Mouse (Mus musculus): ENCODE data around the gene Gucy2d. TPM values are rescaled to one million over a fixed set of nuclear protein-coding genes. Genes with fewer than 3 reads are reported as not detected.

Gucy2d gene
- total RNA-seq, 4 experiments from 2014 or later = not detected

DNA sequence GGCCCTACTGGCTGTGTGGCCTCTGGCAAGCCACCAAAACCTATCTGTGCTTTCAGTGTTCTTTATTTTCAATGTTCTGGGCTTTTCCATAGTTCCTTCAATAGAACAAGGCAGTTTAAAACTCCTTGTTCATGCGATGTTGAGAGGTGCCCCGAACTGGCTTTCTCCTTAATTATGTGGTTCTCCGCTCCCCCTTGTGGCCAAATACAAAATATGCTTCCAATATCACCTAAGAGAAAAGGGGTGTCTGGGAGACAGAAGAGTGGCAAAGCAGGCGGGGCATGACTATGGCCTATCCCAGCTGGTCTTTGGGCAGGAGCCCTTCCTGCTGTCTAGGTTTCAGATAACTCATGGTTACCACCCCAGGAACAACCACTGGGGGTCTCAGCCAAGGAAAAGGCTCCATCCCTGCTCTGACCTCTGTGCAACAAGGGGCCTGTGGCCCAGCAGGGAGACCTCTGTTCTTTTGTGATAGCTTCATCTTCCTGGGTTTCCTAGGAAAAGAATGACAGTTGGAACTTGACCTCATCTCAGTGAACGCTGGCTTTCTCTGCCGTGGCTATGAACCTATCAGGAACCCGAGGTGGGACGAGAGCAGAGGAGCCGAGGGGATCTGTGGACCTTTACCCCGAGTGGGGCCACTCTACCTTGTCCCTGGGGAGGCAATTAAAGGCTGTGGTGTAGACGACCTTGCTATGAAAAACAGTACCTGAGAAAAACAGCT, 7.5 kb downstream of the Gucy2d start:
- no peak for DNase-seq

DNA sequence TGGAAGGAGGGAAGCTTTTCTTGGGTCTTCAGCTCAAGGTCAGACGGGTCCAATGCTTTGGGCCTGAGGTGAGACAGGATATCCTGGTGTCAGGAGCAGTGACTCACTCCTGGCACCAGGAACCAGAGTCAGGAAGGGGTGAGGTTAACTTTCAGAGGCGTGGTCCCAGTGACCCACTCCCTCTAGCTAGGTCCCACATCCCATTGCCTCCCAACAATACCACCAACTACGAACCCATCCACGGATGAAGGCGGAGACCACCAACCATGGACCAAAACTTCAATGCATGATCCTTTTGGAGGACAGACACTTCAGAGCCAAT, 8.1 kb downstream of the Gucy2d start:
- DNase-seq = no peak

DNA sequence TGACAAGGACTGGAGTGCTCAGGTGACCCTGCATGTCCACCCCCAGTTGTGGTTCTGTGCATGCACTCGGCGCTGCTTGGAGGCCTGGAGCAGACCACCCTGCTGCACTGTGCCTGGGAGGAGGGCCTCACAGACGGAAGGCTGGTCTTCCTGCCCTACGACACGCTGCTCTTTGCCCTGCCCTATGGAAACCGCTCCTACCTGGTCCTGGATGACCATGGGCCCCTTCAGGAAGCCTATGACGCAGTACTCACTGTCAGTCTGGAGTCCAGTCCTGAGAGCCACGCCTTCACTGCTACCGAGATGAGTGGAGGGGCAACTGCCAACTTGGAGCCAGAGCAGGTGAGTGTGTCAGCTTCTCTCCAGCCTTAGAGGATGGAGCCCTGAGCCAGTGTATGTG, 9.5 kb downstream of the Gucy2d start:
- no peak for DNase-seq

DNA sequence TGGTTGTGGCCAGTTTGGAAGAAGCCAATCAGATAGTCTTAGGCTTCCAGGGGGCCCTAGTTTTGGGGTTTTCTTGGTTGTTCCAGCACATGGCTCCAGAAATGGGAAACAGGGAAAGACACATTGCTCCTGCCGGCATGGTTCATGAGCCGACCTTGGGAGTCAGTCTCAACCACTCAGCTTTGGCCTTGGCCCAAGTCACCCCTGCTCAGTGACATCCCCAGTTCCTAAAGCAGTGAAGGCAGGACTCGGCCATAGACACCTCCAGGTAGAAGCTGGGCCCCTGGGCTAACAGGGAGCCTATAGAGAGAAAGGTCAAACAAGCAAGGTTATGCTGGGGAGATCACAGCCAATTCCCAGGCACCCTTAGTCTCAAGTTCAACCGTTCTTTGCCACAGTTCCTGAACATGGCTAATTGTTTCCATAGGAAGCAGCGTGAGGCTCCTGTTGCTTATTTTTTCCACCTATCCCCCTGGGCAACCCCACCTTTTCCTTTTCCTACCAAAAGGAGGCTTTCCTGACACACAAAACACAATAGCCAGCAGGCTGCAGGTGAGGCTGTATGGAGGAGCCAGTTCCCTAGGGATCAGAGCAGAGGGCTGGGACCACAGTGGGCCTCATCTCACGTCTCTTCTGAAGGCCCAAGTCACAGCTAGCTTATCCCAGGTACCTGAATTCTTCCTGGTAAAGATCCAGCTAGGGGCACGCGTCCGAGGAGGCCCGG, 14.3 kb downstream of the Gucy2d start:
- DNase-seq = no peak

DNA sequence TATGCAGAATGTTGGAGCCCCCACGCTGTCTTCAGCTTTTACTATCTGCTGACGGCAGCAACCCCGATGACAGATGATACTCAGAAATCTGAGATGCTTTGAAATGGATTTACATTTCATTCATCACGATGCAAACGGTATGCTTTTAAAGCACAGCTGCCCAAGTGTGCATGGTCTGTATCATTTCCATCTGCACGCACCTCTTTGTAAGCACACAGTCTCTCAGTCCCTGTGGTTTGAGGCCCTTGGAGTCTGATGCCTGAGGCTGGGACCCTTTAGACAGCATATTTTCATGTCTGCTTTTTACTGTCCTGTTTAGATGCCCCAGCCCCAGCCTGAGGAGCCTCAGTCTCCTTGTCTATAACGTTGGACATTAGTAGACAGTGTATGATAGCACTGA, 20.1 kb downstream of the Gucy2d start:
- DNase-seq = no peak

DNA sequence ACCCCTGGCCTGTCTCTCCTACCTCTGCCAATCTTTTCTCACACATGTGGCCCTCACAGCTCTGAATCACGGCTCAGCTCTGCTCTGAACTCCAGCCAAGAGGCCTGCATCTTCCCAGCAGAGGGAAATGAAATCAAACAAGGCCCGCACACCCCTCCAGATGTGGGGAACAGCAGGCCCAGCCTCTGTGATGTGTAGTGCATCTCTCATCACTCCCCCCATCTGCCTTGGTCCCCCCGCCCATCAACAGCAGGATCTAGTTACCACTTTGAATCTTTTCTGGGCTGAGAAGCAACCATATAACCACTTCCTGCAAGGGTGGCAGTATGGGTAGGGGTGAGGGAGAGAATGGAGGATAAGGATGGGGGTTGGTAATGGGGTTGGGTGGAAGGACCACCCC, 28.9 kb downstream of the Gucy2d start:
- no peak for DNase-seq

DNA sequence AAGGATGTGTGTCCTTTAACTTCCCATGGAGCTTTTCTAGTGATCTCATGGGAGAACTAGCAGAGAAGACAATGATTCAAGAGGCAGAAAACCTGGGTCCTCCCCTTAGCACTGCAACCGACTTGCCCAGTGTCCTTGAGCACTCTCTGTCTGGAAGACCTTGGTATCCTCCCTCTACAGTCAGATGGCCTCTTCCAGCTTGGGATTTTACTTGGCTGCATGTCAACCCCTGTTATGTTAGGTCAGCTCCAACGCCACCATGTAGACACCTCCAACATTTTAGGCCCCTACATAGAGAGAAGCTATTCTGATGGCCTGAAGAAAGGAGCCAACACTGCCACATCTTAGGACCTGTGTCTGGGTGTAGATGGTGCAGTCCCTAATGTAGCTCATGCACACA, 32.3 kb downstream of the Gucy2d start:
- no peak for DNase-seq

DNA sequence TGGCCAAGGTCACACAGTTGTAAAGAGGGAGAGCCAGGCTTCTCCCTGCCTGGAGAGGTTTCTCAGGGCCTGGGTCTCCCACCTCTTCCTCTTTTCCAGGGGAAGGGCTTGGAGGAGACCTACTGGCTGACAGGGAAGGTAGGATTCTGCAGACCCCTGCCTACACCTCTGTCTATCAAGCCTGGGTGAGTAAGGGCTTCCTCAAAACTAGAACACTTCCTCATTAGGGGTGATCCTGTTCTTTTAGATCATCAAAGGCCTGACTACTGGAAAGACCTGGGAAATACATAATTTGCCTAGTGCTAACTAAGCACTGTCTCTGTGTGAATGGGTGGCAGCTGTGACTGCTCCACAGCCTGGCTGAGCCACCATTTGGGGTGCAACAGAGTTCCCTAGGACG, 34.3 kb downstream of the Gucy2d start:
- DNase-seq = no peak

DNA sequence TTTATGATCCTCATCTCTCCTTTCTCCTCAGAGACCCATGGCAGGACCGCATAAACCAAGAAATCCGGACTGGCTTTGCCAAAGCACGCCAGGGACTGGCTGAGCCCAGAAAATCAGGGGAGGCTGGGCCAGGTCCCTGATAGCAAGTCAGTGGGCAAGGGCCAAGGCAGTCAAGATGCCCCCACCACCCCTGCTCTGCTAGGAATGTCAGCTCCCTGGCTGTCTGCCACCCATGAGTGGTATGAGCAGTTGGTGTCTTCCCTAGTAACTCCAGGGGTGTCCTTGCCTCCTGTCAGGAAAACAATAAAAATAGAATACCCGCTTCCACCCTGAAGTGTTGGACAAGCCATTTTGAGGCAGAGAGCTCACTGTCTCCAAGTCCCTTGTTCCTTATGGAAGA, 36.9 kb downstream of the Gucy2d start:
- no peak for DNase-seq

DNA sequence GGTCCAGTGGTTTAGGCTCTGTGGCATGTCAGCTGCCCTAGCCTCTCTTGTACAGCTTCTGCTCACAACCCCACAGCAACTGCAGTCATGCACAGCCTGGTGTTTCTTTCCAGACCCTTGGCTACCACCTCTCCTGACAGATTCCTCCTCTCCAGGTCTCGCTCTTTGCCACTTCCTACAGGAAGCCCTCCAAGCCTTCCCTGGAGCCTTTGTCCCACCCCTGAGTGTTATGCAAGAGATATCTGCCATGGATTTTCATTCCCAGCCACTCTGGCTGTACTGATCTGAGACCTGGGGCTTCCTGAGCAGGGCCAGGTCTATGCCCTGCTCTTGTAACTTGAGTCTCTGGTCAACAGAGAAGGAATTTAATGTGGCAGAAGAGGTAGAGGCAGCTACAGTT, 40.3 kb downstream of the Gucy2d start:
- no peak for DNase-seq

DNA sequence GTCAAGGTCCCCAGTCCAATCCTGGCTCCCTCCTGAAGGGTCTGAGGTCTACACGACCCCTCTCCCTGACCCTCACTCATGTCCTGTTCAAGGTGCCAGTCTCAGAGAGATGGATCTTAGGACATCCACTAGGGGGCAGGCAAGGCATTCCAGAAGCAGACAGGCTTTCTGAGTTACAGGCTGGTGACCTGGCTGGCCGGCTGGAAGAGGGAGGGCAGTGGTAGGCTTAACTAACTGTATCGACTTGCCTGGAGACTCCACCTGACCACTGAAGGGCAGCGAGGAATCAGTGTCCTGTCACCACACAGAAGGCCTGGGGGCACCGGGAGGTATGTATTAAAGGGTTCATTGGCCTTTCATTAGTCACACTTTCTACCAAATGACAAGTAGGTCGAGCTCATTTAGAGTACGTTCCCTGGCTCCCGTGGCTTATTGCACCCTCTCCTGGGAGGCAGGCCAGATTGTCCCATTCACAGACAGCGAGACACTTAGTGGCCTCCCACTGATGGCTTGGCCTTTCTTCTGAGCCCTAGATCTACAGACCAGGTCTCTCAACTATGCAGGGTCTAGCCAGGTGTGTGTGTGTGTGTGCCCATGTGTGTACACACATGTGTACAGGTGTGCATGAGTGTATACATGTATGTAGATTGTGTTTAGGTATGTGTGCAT, 41.0 kb downstream of the Gucy2d start:
- peak; percentile 72 for DNase-seq

DNA sequence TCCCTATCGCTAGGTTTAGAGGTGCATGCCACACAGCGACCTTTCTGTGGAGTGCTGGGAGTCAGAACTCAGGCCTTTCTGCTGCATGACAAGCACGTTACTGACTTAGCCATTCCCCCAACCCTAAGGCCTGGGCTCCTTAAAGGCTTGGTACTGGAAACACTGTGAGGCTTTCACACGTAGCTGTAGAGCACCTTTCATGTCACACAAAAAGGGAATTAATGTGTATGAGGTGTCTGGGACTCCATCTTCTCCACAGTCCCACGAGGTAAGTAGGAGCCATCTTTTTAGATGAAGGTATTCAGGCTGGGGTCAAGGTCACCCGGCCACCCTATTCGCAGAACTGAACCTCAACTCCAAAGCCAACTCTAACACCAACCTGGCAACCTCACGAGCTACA, 41.6 kb downstream of the Gucy2d start:
- no peak for DNase-seq

DNA sequence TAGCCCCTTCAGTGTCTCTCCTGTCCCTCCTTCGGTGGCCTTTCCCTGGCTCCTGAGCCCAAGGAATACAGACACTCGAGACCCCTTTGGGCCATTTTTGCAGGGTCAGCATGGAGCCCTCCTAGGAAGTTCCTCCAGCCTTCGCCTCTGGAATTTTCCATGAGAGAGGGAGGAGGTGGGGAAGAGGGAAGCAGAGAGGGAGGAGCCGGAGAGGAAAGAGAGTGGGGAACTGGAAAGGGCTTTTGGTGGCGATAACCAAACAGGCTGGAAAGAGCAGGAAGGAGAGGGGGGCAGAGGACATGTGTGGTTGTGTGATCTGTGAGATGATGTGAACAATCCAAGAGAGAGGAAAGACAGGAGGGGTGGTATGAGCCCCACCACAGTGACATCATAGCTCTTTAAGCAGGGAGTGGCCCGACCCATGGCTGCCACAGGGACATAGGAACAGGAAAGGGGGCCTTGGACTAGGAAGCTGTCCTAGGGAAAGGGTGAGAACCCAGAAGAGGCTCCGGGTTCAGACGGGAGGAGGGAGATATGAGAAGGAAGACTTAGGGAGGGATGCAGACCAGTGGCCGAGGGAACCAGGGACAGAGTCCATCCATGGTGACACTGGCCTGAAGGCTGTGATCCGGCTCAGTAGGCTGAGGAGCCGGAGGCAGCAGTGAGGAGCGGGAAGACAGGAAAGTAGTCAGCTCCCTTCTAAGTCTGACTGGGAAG, 42.5 kb downstream of the Gucy2d start:
- no peak for DNase-seq

DNA sequence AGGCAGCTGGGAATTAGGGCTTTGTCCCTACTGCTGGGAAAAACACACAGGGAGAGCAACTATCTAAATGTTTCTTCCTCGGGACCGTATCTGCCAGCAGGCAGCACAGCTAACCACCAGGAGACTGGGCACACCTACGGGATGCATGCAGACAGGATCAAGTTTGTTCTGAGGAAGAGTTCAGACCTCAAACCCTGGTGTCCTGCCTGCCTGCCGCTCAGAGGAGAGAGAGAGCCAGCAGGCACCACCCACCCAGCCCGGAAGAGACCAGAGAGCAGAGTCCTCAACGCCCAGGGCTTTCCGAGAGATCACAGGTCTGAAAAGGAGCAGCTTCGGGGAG, 43.0 kb downstream of the Gucy2d start:
- DNase-seq = no peak

DNA sequence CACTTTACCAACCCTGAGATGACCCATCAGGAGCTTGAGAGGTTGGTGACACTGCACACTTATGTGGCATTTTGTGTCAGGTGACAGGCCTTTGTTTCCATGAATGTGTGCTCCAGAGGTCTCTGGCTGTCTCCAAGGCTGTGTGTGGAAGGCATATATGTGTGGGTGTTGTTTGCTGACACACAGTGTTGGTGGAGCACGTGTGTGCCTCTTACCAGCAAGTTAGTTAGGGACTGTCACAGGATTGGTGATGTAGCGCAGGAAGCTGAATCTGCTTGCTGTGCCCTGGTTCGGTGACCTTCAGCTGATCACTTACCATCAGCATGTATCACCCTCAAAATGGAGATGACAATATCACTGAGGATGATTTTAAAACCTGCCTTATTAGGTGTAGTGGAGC, 44.7 kb downstream of the Gucy2d start:
- no peak for DNase-seq

DNA sequence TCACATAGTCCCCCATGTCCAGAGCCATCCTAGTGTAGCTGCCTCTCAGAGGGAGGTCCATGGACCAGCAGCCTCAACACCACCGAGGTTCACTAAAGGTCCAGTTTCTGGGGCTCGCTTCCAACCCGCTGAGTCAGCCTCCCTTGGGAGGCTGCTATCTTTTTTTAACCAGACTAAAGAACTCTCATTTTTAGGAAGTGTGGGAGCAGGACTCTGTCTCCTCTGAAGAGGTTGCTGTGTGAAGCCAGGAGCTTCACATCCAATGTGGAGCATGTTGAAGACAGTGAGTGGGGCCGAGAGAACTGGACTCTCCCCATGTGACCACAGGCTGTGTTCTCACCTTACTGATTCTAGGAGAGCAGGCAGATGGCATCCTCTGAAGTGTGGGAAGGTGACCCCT, 45.3 kb downstream of the Gucy2d start:
- DNase-seq = no peak

DNA sequence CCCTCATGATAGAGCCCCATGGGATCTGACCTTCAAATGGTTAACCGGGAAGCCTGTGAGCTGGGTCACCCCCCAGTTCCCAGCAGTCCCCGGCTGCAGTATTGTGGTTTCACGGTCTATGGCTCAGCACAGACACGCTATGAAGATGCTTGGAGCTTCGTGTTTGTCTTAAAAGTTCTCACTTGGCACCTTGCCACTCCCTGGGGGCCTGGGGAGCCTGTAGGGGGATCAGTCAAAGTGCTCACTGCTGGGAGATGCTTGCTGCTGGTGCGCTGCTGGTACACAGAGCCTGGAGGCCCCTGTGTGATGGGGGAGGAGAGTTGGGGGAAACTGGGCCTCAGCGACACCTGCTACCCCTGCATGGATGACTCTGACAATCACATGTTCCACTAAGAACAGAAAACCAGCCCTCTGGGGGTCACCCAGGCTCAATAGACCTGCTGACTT, 46.3 kb downstream of the Gucy2d start:
- no peak for DNase-seq

DNA sequence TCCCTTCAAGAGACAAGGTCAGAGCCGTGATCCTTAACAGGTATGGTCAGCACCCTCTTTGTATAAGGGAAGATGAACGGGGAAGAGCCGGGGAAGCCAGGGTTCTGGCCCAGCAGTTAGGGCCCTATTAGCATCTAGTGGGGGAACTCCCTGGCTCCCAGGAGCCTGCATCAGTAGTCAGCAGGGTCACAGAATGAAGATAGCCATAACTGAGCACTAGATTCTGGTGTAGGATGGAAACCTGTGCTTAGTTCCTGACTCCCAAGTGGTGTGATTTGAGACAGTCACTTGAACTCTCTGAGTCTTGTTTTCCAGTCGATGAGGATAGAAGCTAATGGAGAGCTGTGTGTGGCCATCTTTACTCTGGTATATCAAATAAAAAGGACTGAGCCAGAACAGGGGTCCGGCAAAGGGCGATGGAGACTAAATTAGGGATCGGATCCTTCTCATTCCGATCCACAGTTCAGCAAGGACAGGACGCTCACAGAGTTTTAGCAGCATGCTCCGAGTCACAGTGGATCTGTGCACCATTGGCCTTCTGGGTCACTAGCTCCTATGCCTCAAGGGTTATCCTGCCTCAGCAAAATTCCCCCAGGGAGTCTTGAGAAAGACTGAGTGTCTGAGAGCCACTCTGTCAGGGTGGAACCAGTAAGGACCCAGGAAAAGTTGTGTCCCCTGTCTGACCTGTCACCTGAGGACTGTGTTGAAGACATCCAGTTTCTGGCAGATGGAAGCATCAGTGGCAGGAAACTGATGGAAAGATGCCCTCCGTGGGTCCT, 47.2 kb downstream of the Gucy2d start:
- DNase-seq = no peak

DNA sequence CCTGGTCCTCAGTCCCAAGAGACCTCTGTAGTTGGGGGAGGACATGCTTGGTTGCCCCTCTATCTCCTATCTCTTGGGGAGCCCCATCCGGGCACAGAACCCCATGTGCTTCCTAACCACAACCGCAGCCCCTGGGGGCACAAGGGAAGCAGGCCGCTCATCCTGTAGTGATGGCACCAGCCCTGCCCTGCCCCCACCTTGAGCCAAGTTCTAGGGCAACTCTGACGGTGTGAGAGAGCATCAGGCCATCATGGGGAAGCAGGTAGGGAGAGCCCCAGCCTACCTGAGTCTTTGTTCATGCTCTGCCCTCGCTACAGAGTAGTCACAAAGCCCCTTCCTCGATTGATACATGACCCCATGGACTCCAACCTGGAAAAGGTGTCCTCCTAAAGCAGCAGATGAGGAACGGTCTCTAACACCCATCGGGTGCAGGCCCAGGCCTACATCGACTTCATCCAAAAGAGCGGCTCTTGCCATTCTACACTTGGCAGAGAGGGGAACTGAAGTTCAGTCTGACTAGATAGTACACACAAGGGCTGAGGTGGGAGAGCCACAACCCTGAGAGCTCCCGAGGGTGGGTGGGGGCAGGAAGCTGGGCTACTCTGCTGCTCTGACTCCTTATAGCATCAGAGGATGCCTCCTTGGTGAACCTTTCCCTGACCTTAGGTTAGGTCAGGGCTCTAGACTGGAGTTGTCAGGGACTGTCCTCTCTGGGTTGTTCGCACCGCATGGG, 48.3 kb downstream of the Gucy2d start:
- no peak for DNase-seq

DNA sequence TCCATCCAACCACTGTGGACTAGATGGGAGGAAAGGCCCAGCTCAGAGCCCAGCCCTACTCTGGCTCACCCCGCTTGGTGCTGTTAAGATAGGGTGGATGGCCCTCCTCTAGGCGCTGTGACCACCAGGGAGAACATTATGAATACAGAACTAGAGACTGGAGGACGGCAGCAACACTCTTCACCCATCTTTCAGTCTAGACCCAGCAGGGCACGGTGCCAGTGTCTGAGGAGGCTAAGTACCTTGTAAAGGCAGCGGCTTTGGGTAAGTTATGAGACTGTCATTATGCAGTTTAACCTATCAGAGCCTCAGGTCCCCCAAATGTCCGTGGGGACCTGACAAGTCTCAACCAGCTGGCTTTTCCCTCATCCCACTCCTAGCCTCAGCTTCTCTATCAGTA, 48.9 kb downstream of the Gucy2d start, which contains the start of gene Lrrc32:
Lrrc32 (plus strand) TSS at position 153 of the 400 bp plus-strand sequence.
- no peak for DNase-seq

DNA sequence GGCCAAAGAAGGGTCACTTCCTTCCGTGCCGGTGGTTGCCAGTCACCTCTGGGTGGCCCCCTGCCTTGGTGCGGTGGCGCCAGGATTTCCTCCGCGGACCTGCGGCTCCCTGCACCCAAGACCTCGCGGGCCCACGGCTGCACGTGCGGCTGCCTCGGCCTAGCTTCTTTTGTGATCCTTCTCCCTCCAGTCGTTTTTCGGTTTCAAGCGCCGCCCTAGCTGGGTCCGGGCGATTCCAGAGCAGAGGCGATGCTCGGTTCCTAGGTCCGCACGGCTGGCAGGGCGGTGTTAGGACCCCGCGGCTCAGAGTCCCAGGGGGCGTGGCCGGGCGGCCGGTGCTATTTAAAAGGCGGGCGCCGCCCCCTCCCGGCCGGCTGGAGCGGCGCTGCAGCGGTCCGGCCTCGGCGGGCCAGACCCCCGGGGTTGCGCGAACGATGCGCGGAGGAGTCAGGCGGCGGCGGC, 49.4 kb downstream of the Gucy2d start:
- DNase-seq = peak; percentile 56

DNA sequence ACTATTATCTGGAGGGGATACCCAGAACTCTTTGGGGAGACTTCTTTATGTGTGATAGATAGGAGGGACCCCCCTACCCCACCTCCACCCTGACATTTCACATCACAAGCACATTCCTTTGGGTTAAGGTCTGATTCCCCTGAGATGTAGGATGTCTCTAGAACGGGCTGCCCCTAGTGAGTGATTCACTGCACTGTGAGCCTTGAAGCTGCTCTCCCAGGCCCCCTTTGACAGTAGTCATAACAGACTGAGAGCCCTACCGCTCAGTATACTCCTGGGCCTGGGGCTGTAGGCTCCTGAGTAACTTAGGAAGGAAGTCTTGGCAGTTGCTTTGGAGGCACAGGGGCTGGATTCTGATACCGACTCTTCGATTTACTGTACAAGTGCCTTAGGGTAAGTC, 50.1 kb downstream of the Gucy2d start:
- DNase-seq = no peak

All from adrenal gland, adult 8-10 months (tissue).